Comparison of ENCODE assay signal across 15 mouse cellular contexts in genomic region chr7:36133026-36133425, GRCm38 (mm10).
DNase-seq lines count a peak whose midpoint lies in the region; ATAC-seq and TF ChIP-seq lines count a peak whose summit lies in the region.
"Had no signal": no experiment of that assay in that cellular context is flagged by ENCODE, and none has a peak within 500 bp of the region (broad histone marks: within the 10 kb centered on the region; RNA-seq: fewer than 3 reads in every experiment).

No protein-coding gene starts in this region.

- H3K9me3 ChIP-seq in embryonic facial prominence, embryonic 11.5 days (replicated peaks; ENCODE audit: control insufficient read depth, low read length), result no peaks in the 10 kb centered on the region
- no peaks in the 10 kb centered on the region for H3K9me3 ChIP-seq in embryonic facial prominence, embryonic 10.5 days
- no peaks in the 10 kb centered on the region for H3K9me3 ChIP-seq in lung, embryonic 14.5 days (ENCODE audit: low read depth, low read length)
- no peaks in the 10 kb centered on the region for H3K9me3 ChIP-seq in neural tube, embryonic 13.5 days
- H3K9me3 ChIP-seq: embryonic facial prominence, embryonic 12.5 days; forebrain, embryonic 10.5 days; hindbrain, embryonic 13.5 days had no signal

- no peaks in the 10 kb centered on the region for H3K36me3 ChIP-seq in embryonic facial prominence, embryonic 11.5 days (replicated peaks; ENCODE audit: control insufficient read depth, insufficient read depth, low read depth, low read length)
- no peaks in the 10 kb centered on the region for H3K36me3 ChIP-seq in embryonic facial prominence, embryonic 10.5 days (replicated peaks)
- no peaks in the 10 kb centered on the region for H3K36me3 ChIP-seq in lung, embryonic 14.5 days (ENCODE audit: insufficient read depth)
- no peaks in the 10 kb centered on the region for H3K36me3 ChIP-seq in neural tube, embryonic 13.5 days
- H3K36me3 ChIP-seq: embryonic facial prominence, embryonic 12.5 days; forebrain, embryonic 10.5 days; hindbrain, embryonic 13.5 days had no signal

- H3K4me2 ChIP-seq in embryonic facial prominence, embryonic 11.5 days (ENCODE audit: low read depth, low read length), result no peak overlapping the region
- no peak overlapping the region for H3K4me2 ChIP-seq in lung, embryonic 14.5 days
- H3K4me2 ChIP-seq in neural tube, embryonic 13.5 days, result no peak overlapping the region
- H3K4me2 ChIP-seq: embryonic facial prominence, embryonic 12.5 days; hindbrain, embryonic 13.5 days had no signal

- H3K4me3 ChIP-seq in embryonic facial prominence, embryonic 11.5 days (ENCODE audit: low read depth, low read length), result no peak overlapping the region
- no peak overlapping the region for H3K4me3 ChIP-seq in embryonic facial prominence, embryonic 10.5 days
- no peak overlapping the region for H3K4me3 ChIP-seq in lung, embryonic 14.5 days (ENCODE audit: low read depth, low read length)
- no peak overlapping the region for H3K4me3 ChIP-seq in neural tube, embryonic 13.5 days
- H3K4me3 ChIP-seq: embryonic facial prominence, embryonic 12.5 days; erythroblast, embryonic 14.5 days; forebrain, embryonic 10.5 days; hindbrain, embryonic 13.5 days had no signal

- ATAC-seq in embryonic facial prominence, embryonic 11.5 days (replicated peaks; ENCODE audit: insufficient number of reproducible peaks, low FRiP score, low TSS enrichment, low read depth), result no peak
- ATAC-seq in lung, embryonic 14.5 days (ENCODE audit: insufficient read depth), result no peak
- no peak for ATAC-seq in neural tube, embryonic 13.5 days (ENCODE audit: low read depth)
- ATAC-seq in inflammation-experienced regulatory T-cells, adult 6 months, result no peak

- H3K9ac ChIP-seq in embryonic facial prominence, embryonic 11.5 days (replicated peaks; ENCODE audit: low read length), result no peak overlapping the region
- no peak overlapping the region for H3K9ac ChIP-seq in lung, embryonic 14.5 days
- H3K9ac ChIP-seq in neural tube, embryonic 13.5 days, result no peak overlapping the region
- H3K9ac ChIP-seq: embryonic facial prominence, embryonic 12.5 days; hindbrain, embryonic 13.5 days had no signal

- DNase-seq in embryonic facial prominence, embryonic 11.5 days (ENCODE audit: low spot score), result peak; percentile 19
- no peak for DNase-seq in embryonic facial prominence, embryonic 10.5 days (ENCODE audit: low spot score)
- peak; percentile 51 for DNase-seq in lung, embryonic 14.5 days
- no peak for DNase-seq in lung, postnatal 14 days
- DNase-seq in neural tube, embryonic 10.5 days (ENCODE audit: extremely low spot score, low spot score), result no peak
- DNase-seq: cerebellum, adult 11-12 months; cerebellum, adult 9-10 months; cerebellum, postnatal 25 days; gastrocnemius, postnatal 10 days had no signal

- no peak overlapping the region for H3K27ac ChIP-seq in embryonic facial prominence, embryonic 11.5 days (replicated peaks; ENCODE audit: low read depth, low read length)
- no peak overlapping the region for H3K27ac ChIP-seq in embryonic facial prominence, embryonic 10.5 days (replicated peaks)
- H3K27ac ChIP-seq in lung, embryonic 14.5 days (ENCODE audit: low read depth), result peak overlapping the region; percentile 89
- H3K27ac ChIP-seq in neural tube, embryonic 13.5 days (replicated peaks), result 0 out of 2 replicates have a peak overlapping the region, but pooled peaks have one; percentile 28

- no peak for TF ChIP-seq CTCF in lung, embryonic 14.5 days (IDR thresholded peaks at IDR 0.05; ENCODE audit: low read depth)

- H3K27me3 ChIP-seq in embryonic facial prominence, embryonic 11.5 days (ENCODE audit: control insufficient read depth, insufficient read depth, low read length), result no peaks in the 10 kb centered on the region
- H3K27me3 ChIP-seq in embryonic facial prominence, embryonic 10.5 days (replicated peaks; ENCODE audit: low read depth, poor library complexity, severe bottlenecking), result no peaks in the 10 kb centered on the region
- no peaks in the 10 kb centered on the region for H3K27me3 ChIP-seq in lung, embryonic 14.5 days (ENCODE audit: insufficient read depth, low read length)
- H3K27me3 ChIP-seq in neural tube, embryonic 13.5 days, result no peaks in the 10 kb centered on the region
- H3K27me3 ChIP-seq: embryonic facial prominence, embryonic 12.5 days; hindbrain, embryonic 13.5 days had no signal

- H3K4me1 ChIP-seq in embryonic facial prominence, embryonic 11.5 days (ENCODE audit: control insufficient read depth, insufficient read depth, low read length), result no peaks in the 10 kb centered on the region
- peaks cover 62% of the 10 kb centered on the region for H3K4me1 ChIP-seq in embryonic facial prominence, embryonic 10.5 days
- H3K4me1 ChIP-seq in lung, embryonic 14.5 days (ENCODE audit: insufficient read depth), result peaks cover 22% of the 10 kb centered on the region
- peaks cover 45% of the 10 kb centered on the region for H3K4me1 ChIP-seq in neural tube, embryonic 13.5 days (replicated peaks)

- WGBS in embryonic facial prominence, embryonic 11.5 days, result 79% methylated on average over 11 of the region's 11 CpGs
- 84% methylated on average over 11 of the region's 11 CpGs for whole genome bisulfite sequencing in embryonic facial prominence, embryonic 10.5 days
- 54% methylated on average over 11 of the region's 11 CpGs for WGBS in lung, embryonic 14.5 days
- WGBS in neural tube, embryonic 13.5 days, result 63% methylated on average over 11 of the region's 11 CpGs

Comparison
In these comparisons a context has a peak if more than half of its experiments do, and no peak if none do; other contexts are left out.
1. DNase-seq: peak in embryonic facial prominence, embryonic 11.5 days (single experiment) and lung, embryonic 14.5 days (single experiment); none in embryonic facial prominence, embryonic 10.5 days (single experiment), lung, postnatal 14 days (single experiment) and neural tube, embryonic 10.5 days (single experiment).
2. H3K27ac ChIP-seq: peak in lung, embryonic 14.5 days (single experiment) and neural tube, embryonic 13.5 days (single experiment); none in embryonic facial prominence, embryonic 11.5 days (single experiment) and embryonic facial prominence, embryonic 10.5 days (single experiment).